Mouse (Mus musculus) lung, embryonic 15.5 days (tissue): ENCODE measurements around the gene Ptbp1. TPM values are rescaled to one million over a fixed set of nuclear protein-coding genes. Genes with fewer than 3 reads are reported as not detected.
"Not testable (repeated sequence)": the region's sequence is repeated elsewhere in the genome, so short reads cannot be mapped to it uniquely, and the experiment has no call there.

ENCODE experiments used
- ATAC-seq: fragments of 200-750 bp; cut with Nextera tagmentation; 2 replicates; pipeline ENCODE4 v1.8.0; 2017; ENCODE audit warnings: moderate number of reproducible peaks, borderline replicate concordance; ENCODE audit not compliant: low FRiP score, low TSS enrichment; ENCODE audit errors: extremely low read depth
- H3K27ac ChIP-seq: fragments of 300-500 bp; sonication (generic); 2 replicates; pipeline ENCODE4 v1.5.1; 2015; ENCODE audit warnings: moderate library complexity, mild to moderate bottlenecking, inconsistent platforms
- H3K27me3 ChIP-seq: fragments of 300-500 bp; sonication (generic); 2 replicates; pipeline ENCODE4 v1.6.1; 2015; ENCODE audit warnings: inconsistent platforms
- H3K36me3 ChIP-seq: fragments of 300-500 bp; sonication (generic); 2 replicates; pipeline ENCODE4 v1.6.1; 2015; ENCODE audit warnings: inconsistent platforms
- H3K4me1 ChIP-seq: fragments of 300-500 bp; sonication (generic); 2 replicates; pipeline ENCODE4 v1.6.1; 2015; ENCODE audit warnings: inconsistent platforms
- H3K4me2 ChIP-seq: fragments of 300-500 bp; sonication (generic); 2 replicates; pipeline ENCODE4 v1.6.1; 2015; ENCODE audit warnings: inconsistent platforms, mild to moderate bottlenecking, moderate library complexity
- H3K4me3 ChIP-seq: fragments of 300-500 bp; sonication (generic); 2 replicates; pipeline ENCODE4 v1.5.1; 2015; ENCODE audit warnings: mild to moderate bottlenecking, inconsistent platforms
- H3K9ac ChIP-seq: fragments of 300-500 bp; sonication (generic); 2 replicates; pipeline ENCODE4 v1.6.1; 2015; ENCODE audit warnings: inconsistent platforms
- H3K9me3 ChIP-seq: fragments of 300-500 bp; sonication (generic); 2 replicates; pipeline ENCODE4 v1.6.1; 2016; ENCODE audit warnings: inconsistent platforms
- WGBS: fragments of 180-500 bp; shearing (Covaris S2); methylation state at CpG from one replicate; pipeline ENCODE4 v1.1.7; 2015; 5-methylcytosine and 5-hydroxymethylcytosine counted together
- polyA plus RNA-seq: library from polyadenylated mRNA; unstranded; fragments of >200 nt; fragmentation: Nextera tagmentation; extraction: Ambion mirVana; gene quantifications from 2 replicates; pipeline ENCODE4 v1.2.1, GENCODE M21; 2015

Gene Ptbp1
- polyA plus RNA-seq, 1 experiment from 2014 or later, result 368 TPM

DNA sequence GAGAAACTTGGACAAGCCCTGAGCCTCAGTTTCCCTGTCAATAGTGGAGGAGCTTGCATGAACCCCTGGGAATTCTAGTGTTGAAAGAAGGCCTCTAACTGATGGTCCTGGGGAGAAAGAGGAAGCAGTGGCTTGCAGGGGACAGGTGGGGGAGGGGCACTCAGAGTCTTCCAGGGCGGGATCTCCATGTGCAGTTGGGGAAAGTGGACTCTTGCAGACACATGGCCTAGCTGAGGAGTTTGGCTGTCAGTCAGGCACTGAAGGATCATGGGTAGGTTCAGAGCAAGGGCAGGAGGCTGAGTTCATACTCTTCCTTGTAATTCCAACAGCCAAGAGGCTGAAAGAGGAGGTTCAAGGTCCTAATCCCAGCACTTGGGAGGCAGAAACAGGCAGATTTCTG, 22.9 kb downstream of the Ptbp1 start:
- peaks cover 39% of the 10 kb centered on the region for H3K4me1 ChIP-seq
- WGBS, result 41% methylated on average over 1 of the region's 1 CpGs
- H3K36me3 ChIP-seq, result no peaks in the 10 kb centered on the region
- H3K27ac ChIP-seq, result no peak overlapping the region
- no peaks in the 10 kb centered on the region for H3K9me3 ChIP-seq
- H3K9ac ChIP-seq, result no peak overlapping the region
- peaks cover 12% of the 10 kb centered on the region for H3K27me3 ChIP-seq
- H3K4me3 ChIP-seq, result no peak overlapping the region
- ATAC-seq, result no peak
- H3K4me2 ChIP-seq, result no peak overlapping the region

DNA sequence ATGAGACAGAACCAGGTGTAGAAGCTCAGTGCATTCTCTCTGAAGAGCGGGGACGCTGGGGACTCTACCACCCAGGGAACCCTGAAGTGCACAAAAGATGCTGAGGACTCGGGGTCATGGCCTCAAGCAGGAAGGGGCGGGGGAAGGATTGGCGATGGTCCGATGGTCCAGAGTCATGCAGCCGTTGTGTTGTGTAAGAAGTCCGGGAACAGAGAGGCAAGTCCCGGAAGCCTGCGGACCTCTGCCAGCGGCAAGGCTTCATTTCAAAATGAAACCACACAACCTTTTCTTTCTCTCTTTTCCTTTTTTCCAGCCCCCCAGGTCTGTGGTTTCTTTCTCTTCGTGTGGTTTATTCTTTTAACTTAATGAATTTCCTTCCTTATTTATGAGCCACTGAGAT, 23.5 kb downstream of the Ptbp1 start:
- Histone ChIP-seq H3K4me3 (no peak overlapping the region), H3K36me3 (no peaks in the 10 kb centered on the region), H3K9me3 (no peaks in the 10 kb centered on the region), H3K4me1 (peaks cover 43% of the 10 kb centered on the region), H3K4me2 (no peak overlapping the region), H3K27ac (no peak overlapping the region), H3K9ac (no peak overlapping the region), H3K27me3 (peaks cover 17% of the 10 kb centered on the region)
- no peak for ATAC-seq
- 47% methylated on average over 12 of the region's 12 CpGs for WGBS

GRCm38 (mm10) chr10:79879527-79879926, 25.3 kb downstream of the Ptbp1 start:
- no peak overlapping the region for H3K9ac ChIP-seq
- H3K27me3 ChIP-seq, result peaks cover 25% of the 10 kb centered on the region
- 19% methylated on average over 3 of the region's 3 CpGs for WGBS
- no peaks in the 10 kb centered on the region for H3K9me3 ChIP-seq
- no peak overlapping the region for H3K4me2 ChIP-seq
- H3K27ac ChIP-seq, result no peak overlapping the region
- H3K4me3 ChIP-seq, result no peak overlapping the region
- ATAC-seq, result no peak
- peaks cover 38% of the 10 kb centered on the region for H3K4me1 ChIP-seq
- no peaks in the 10 kb centered on the region for H3K36me3 ChIP-seq

DNA sequence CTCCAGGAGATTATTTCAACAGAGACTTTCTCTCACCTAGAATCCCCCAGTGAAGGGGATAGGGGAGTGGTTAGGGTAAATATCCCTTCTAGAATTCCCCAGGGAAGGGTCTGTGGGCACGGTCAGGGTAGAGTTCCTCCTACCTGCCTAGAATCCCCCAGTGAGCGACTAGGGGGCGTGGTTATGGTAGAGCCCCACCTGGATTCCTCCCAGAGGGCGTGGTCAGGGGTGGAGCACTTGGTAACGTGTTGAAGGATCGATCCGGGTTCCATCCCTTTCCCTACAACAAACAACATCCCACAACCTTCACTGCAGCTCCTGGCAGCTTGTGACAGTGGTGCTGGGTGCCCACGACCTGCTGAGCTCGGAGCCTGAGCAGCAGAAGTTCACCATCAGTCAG, 26.5 kb downstream of the Ptbp1 start:
- Histone ChIP-seq H3K27ac (no peak overlapping the region), H3K4me2 (0 out of 2 replicates have a peak overlapping the region, but pooled peaks have one; percentile 25), H3K36me3 (no peaks in the 10 kb centered on the region), H3K9ac (no peak overlapping the region; the same call in 1 of the 2 replicates), H3K4me1 (peaks cover 31% of the 10 kb centered on the region), H3K27me3 (peaks cover 25% of the 10 kb centered on the region), H3K4me3 (no peak overlapping the region), H3K9me3 (no peaks in the 10 kb centered on the region)
- 12% methylated on average over 9 of the region's 9 CpGs for WGBS
- ATAC-seq, result no peak

DNA sequence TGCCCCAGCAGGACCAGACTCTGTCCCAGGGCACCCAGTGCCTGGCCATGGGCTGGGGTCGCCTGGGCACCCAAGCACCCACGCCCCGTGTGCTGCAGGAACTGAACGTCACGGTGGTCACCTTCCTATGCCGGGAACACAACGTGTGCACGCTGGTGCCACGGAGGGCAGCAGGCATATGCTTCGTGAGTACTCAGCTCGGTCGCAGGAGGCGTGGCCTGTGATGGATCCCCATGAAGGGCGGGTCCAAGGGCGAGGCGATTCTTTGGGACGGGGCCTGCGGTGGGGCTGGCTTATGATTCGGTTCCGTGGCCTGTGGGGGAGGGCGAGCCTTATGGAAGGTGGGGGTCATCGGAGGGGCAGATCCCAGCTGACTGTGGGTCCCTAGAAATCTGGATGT, 27.8 kb downstream of the Ptbp1 start:
- peaks cover 31% of the 10 kb centered on the region for H3K4me1 ChIP-seq
- peak overlapping the region; percentile 15 for H3K4me3 ChIP-seq
- H3K36me3 ChIP-seq, result no peaks in the 10 kb centered on the region
- peak overlapping the region; percentile 50 for H3K4me2 ChIP-seq
- H3K9me3 ChIP-seq, result no peaks in the 10 kb centered on the region
- no peak overlapping the region for H3K27ac ChIP-seq
- H3K9ac ChIP-seq, result no peak overlapping the region
- peaks cover 25% of the 10 kb centered on the region for H3K27me3 ChIP-seq
- 5% methylated on average over 22 of the region's 22 CpGs for WGBS
- 0 out of 2 replicates have a peak, but pooled peaks have one; percentile 28 for ATAC-seq

- Histone ChIP-seq H3K4me3 (no peak overlapping the region; the same call in 1 of the 2 replicates), H3K4me2 (no peak overlapping the region; the same call in 1 of the 2 replicates), H3K9ac (no peak overlapping the region), H3K27me3 (peaks cover 25% of the 10 kb centered on the region), H3K9me3 (no peaks in the 10 kb centered on the region), H3K4me1 (peaks cover 27% of the 10 kb centered on the region), H3K36me3 (no peaks in the 10 kb centered on the region), H3K27ac (no peak overlapping the region)
- WGBS, result 16% methylated on average over 22 of the region's 22 CpGs
- 0 out of 2 replicates have a peak, but pooled peaks have one; percentile 31 for ATAC-seq
Observed at GRCm38 (mm10) chr10:79883297-79884084, 29.3 kb downstream of the Ptbp1 start.

- Histone ChIP-seq H3K27me3 (peaks cover 25% of the 10 kb centered on the region), H3K9me3 (no peaks in the 10 kb centered on the region), H3K4me3 (no peak overlapping the region), H3K4me2 (no peak overlapping the region), H3K36me3 (no peaks in the 10 kb centered on the region), H3K9ac (no peak overlapping the region), H3K27ac (no peak overlapping the region), H3K4me1 (peaks cover 26% of the 10 kb centered on the region)
- no peak for ATAC-seq
- WGBS, result 42% methylated on average over 4 of the region's 4 CpGs
Observed at GRCm38 (mm10) chr10:79884446-79884845, 30.2 kb downstream of the Ptbp1 start.

GRCm38 (mm10) chr10:79884938-79885337, 30.7 kb downstream of the Ptbp1 start:
- ATAC-seq, H3K9me3 ChIP-seq, H3K9ac ChIP-seq, H3K4me3 ChIP-seq, H3K4me2 ChIP-seq, H3K36me3 ChIP-seq, H3K27ac ChIP-seq: not testable (repeated sequence)
- Histone ChIP-seq H3K4me1 (peaks cover 21% of the 10 kb centered on the region), H3K27me3 (peaks cover 25% of the 10 kb centered on the region)
- 70% methylated on average over 3 of the region's 3 CpGs for WGBS

DNA sequence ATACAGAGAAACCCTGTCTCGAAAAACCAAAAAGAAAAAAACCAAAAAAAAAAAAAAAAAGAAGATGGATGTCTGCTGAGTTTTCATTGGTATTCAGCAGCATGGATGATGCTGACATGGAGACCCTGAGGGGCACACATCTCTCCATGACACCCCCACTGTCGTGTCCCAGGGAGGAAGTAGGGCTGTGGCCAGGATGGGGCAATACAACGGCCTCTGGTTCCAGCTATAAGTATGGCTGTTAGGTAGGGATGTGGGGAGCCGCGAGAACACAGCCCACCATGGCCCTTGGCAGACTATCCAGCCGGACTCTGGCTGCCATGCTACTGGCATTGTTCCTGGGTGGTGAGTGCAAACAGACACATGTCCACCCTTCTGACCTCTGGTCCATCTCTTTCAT, 31.8 kb downstream of the Ptbp1 start, which contains the start of gene Elane:
Gene Elane (plus strand): TSS at position 194 of the 400 bp plus-strand sequence.
- no peak within 1 kb of the TSS for H3K27ac ChIP-seq
- H3K4me1 ChIP-seq, result peaks cover 15% of the 10 kb centered on the region
- H3K4me3 ChIP-seq, result no peak within 1 kb of the TSS
- H3K4me2 ChIP-seq, result no peak within 1 kb of the TSS
- no peak within 1 kb of the TSS for H3K9ac ChIP-seq
- H3K27me3 ChIP-seq, result peaks cover 22% of the 10 kb centered on the region
- no peak for ATAC-seq
- 60% methylated on average over 6 of the region's 6 CpGs for WGBS
- no peaks in the 10 kb centered on the region for H3K9me3 ChIP-seq
- no peaks in the 10 kb centered on the region for H3K36me3 ChIP-seq

DNA sequence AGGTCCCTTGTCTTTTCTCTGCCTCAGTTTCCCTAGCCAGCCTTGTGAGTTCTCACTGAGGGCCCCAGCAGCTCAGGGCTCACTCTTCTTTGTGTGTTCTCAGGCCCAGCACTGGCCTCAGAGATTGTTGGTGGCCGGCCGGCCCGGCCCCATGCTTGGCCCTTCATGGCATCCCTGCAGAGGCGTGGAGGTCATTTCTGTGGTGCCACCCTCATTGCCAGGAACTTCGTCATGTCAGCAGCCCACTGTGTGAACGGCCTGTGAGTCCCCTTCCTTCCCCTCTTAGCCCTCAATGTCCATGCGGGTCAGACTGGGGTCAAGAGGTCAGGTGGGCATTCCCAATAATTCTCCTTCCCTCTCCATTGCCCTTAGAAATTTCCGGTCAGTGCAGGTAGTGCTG, 32.4 kb downstream of the Ptbp1 start:
- H3K36me3 ChIP-seq, result no peaks in the 10 kb centered on the region
- no peak overlapping the region for H3K4me3 ChIP-seq
- H3K27me3 ChIP-seq, result peaks cover 19% of the 10 kb centered on the region; the same call in 1 of the 2 replicates
- no peak overlapping the region for H3K4me2 ChIP-seq
- ATAC-seq, result no peak
- H3K27ac ChIP-seq, result no peak overlapping the region
- peaks cover 14% of the 10 kb centered on the region for H3K4me1 ChIP-seq
- 74% methylated on average over 8 of the region's 8 CpGs for WGBS
- no peaks in the 10 kb centered on the region for H3K9me3 ChIP-seq
- H3K9ac ChIP-seq, result no peak overlapping the region

- no peak overlapping the region for H3K27ac ChIP-seq
- no peaks in the 10 kb centered on the region for H3K9me3 ChIP-seq
- ATAC-seq, result no peak
- H3K4me1 ChIP-seq, result no peaks in the 10 kb centered on the region
- H3K27me3 ChIP-seq, result no peaks in the 10 kb centered on the region
- no peak overlapping the region for H3K9ac ChIP-seq
- no peak overlapping the region for H3K4me2 ChIP-seq
- H3K4me3 ChIP-seq, result no peak overlapping the region
- 41% methylated on average over 2 of the region's 2 CpGs for WGBS
- 0 out of 2 replicates have a peak, but pooled peaks cover 2% of the 10 kb centered on the region for H3K36me3 ChIP-seq
Observed at GRCm38 (mm10) chr10:79889386-79889785, 35.2 kb downstream of the Ptbp1 start.

DNA sequence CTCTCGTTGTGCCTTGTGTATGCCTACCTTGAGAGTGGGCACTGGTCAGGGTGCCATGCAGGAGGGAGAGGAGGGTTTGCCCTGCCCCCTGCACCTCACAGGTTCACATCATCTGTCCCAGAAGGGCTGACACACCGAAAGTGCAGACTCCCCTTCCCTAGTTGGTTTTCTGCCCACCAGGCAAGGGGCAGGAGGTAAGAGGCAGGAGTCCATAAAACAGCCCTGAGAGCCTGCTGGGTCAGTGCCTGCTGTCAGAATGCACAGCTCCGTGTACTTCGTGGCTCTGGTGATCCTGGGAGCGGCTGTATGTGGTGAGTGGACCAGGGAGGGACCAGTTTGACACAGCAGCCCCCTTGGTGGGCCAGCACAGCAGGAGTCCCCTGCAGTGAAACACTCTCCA, 36.4 kb downstream of the Ptbp1 start, which contains the start of gene Cfd:
Gene Cfd (plus strand): TSS at position 184 of the 400 bp plus-strand sequence.
- Histone ChIP-seq H3K4me2 (no peak within 1 kb of the TSS), H3K9ac (no peak within 1 kb of the TSS), H3K27me3 (no peaks in the 10 kb centered on the region), H3K27ac (no peak within 1 kb of the TSS), H3K4me3 (no peak within 1 kb of the TSS), H3K9me3 (no peaks in the 10 kb centered on the region), H3K36me3 (peaks cover 11% of the 10 kb centered on the region), H3K4me1 (no peaks in the 10 kb centered on the region)
- no peak for ATAC-seq
- 32% methylated on average over 5 of the region's 5 CpGs for WGBS
